Mouse (Mus musculus) heart, adult 9 months (tissue): ENCODE results near the gene B3galt4.
"Not testable (repeated sequence)": the region's sequence is repeated elsewhere in the genome, so short reads cannot be mapped to it uniquely, and the experiment has no call there.

Source experiments
- DNase-seq, 2 experiments: peaks; one replicate each; pipeline ENCODE4 v3.0.0; 2022; ENCODE audit warnings: low spot score in 2 of 2

Gene B3galt4

DNA sequence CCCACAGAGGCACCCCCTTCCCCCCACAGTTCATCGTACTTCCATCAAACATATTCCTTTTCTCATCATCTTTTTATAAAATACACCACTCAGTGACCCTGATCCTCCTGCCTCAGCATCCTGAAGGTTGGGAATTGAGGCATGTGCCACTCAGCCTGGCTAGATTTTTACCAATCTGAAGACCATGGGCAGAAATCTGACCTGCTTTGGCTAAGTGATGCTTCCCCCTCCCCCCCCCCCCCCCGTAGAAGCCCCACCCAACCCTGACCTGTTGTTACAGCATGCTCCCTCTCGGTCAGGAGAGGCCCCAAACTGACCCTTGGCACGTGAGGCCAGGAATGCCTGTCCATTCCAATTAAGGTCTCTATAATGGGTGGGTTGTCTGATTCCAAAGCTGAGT, 46.5 kb downstream of the B3galt4 start, which contains the start of gene Platr17:
Gene Platr17, plus strand, starts transcription at position 301 of the 400 bp plus-strand sequence.
- DNase-seq = not testable (repeated sequence)

DNA sequence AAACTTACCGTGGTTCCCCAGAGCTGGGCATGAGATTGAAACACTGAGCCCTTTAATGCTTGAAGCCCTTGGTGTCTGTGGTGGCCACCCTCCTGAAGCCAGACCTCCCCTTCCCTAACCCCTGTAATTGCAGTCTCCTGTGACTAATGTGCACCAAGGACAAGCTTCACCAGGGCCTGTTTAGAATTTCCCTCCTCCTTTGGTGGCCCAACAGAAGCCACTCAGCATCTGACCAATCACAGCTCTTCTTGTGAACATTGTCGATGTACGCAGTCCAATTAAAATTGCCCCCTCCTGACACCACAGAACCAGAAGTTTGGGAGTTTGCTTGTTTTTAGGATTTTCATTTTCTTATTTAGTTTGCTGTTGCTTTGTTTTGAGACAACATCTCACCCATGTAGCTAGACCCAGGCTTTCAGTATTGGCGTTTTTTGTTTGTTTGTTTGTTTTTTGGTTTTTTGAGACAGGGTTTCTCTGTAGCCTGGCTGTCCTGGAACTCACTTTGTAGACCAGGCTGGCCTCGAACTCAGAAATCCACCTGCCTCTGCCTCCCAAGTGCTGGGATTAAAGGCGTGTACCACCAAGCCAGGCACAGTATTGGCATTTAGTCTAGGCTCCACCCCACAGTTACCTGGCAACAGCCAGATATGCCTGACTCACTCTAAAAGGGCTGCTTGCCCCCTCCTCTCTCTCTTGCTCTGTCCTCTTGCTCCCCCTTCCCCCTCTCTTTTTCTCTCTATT, 47.2 kb downstream of the B3galt4 start:
- DNase-seq = not testable (repeated sequence)

- no peak for DNase-seq
Observed at GRCm38 (mm10) chr17:33902491-33902890, 48.8 kb downstream of the B3galt4 start.

GRCm38 (mm10) chr17:33902079-33902478, 49.2 kb downstream of the B3galt4 start:
- no peak for DNase-seq

DNA sequence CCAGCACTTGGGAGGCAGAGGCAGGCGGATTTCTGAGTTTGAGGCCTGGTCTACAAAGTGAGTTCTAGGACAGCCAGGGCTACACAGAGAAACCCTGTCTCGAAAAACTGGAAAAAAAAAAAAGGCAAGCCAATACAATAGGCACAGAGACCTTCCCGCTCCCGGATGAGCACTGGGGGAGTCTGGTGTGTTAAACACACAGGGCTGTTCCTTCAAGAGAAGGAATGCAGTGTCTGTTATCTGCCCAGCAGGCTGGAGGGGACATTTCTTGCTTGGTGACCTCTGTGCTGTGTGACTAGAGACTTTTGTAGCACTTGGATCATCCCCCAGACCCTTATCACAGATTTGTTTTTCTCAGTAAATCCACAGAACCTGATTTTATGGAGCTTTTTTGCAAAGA, 49.6 kb downstream of the B3galt4 start:
- no peak for DNase-seq

DNA sequence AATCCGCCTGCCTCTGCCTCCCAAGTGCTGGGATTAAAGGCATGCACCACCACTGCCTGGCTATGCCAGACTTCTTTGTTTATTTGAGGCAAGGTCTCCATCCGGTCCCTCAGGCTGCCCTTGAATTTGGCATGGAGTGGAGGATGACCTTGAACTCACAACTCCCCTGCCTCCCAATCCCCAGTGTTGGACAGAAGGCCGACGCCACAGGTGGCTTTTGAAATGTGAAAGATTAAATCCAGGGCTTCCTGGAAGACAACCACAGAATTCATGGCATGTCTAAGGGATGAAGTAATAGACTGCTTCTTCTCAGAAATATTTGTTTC, 50.3 kb downstream of the B3galt4 start:
- no peak for DNase-seq

DNA sequence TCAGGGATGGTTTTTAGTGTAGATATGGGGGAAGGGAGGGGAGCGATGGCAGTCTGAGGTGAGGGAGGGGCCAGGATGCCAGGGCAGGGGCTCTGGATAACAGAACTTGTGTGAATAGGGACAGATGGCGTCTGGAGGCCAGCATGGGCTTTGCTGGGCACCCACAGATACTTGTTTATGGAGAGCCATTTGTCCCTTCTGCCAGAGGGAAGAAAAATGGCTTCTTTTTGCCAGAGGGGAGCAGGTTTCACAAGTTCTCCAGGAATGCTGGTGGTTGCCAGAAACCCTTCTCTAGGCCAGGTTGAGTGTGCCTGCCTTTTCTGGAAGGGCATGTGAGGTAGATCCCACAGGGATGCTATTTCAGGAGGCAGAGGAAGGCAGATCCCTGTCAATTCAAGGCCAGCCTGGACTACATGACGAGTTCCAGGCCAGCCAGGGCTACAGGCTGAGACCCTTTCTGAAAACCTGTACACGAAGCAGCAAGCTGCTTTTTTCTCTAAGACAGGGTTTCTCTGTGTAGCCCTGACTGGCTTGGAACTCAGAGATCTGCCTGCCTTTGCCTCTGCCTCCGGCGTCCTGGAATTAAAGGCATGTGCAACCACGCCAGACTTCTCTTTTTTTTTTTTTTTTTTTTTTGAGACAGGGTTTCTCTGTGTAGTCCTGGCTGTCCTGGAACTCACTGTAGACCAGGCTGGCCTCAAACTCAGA, 50.9 kb downstream of the B3galt4 start:
- DNase-seq = no peak
